Mouse (Mus musculus) intestine, embryonic 16.5 days (tissue): ENCODE data around the gene Cysrt1. TPM values are rescaled to one million over a fixed set of nuclear protein-coding genes. Genes with fewer than 3 reads are reported as not detected.
A peak's percentile ranks its signal among the peaks of the same experiment; 100 is the strongest.

Experiments
- ATAC-seq: fragments of 200-750 bp; cut with Nextera tagmentation; 2 replicates; pipeline ENCODE4 v1.8.0; 2017; ENCODE audit warnings: moderate TSS enrichment, moderate library complexity
- H3K27ac ChIP-seq: fragments of 300-500 bp; sonication (generic); 2 replicates; pipeline ENCODE4 v1.5.1; 2014; ENCODE audit warnings: mild to moderate bottlenecking, low read length
- H3K27me3 ChIP-seq: fragments of 300-500 bp; sonication (generic); replicated peaks from 2 replicates; pipeline ENCODE4 v1.6.1; 2014; ENCODE audit warnings: low read length, control low read depth, mixed read lengths; ENCODE audit not compliant: control insufficient read depth, insufficient read depth
- H3K36me3 ChIP-seq: fragments of 300-500 bp; sonication (generic); 2 replicates; pipeline ENCODE4 v1.6.1; 2014; ENCODE audit warnings: low read length, control low read depth; ENCODE audit not compliant: control insufficient read depth, insufficient read depth
- H3K4me1 ChIP-seq: fragments of 300-500 bp; sonication (generic); 2 replicates; pipeline ENCODE4 v1.6.1; 2014; ENCODE audit warnings: low read length, control low read depth, mixed read lengths; ENCODE audit not compliant: control insufficient read depth, insufficient read depth
- H3K4me2 ChIP-seq: fragments of 300-500 bp; sonication (generic); 2 replicates; pipeline ENCODE4 v1.6.1; 2014; ENCODE audit warnings: low read depth, low read length, control low read depth
- H3K4me3 ChIP-seq: fragments of 300-500 bp; sonication (generic); 2 replicates; pipeline ENCODE4 v1.5.1; 2014; ENCODE audit warnings: mild to moderate bottlenecking, low read length
- H3K9ac ChIP-seq: fragments of 300-500 bp; sonication (generic); 2 replicates; pipeline ENCODE4 v1.6.1; 2014; ENCODE audit warnings: low read depth, low read length
- H3K9me3 ChIP-seq: fragments of 300-500 bp; sonication (generic); 2 replicates; pipeline ENCODE4 v1.6.1; 2016; ENCODE audit warnings: low read length, control low read depth; ENCODE audit not compliant: control insufficient read depth
- WGBS: fragments of 180-500 bp; shearing (Covaris S2); extraction: QIAGEN DNeasy Blood & Tissue Kit; methylation state at CpG from one replicate; pipeline ENCODE4 v1.1.7; 2014; 5-methylcytosine and 5-hydroxymethylcytosine counted together
- polyA plus RNA-seq: library from polyadenylated mRNA; unstranded; fragments of >200 nt; fragmentation: Nextera tagmentation; extraction: Ambion mirVana; gene quantifications from 2 replicates; pipeline ENCODE4 v1.2.1, GENCODE M21; 2015

Cysrt1 gene
- polyA plus RNA-seq, 1 experiment from 2014 or later: 3.3 TPM

- Histone ChIP-seq H3K4me3 (no peak overlapping the region), H3K4me1 (peaks cover 14% of the 10 kb centered on the region), H3K27me3 (no peaks in the 10 kb centered on the region), H3K4me2 (no peak overlapping the region), H3K27ac (no peak overlapping the region), H3K36me3 (peaks cover 19% of the 10 kb centered on the region), H3K9me3 (no peaks in the 10 kb centered on the region), H3K9ac (no peak overlapping the region)
- no peak for ATAC-seq
- WGBS: 77% methylated on average over 1 of the region's 1 CpGs
These were observed 34.7 kb downstream of the Cysrt1 start for GRCm38 (mm10) chr2:25207593-25207992.

- H3K27me3 ChIP-seq: no peaks in the 10 kb centered on the region
- H3K4me2 ChIP-seq: no peak overlapping the region
- H3K9ac ChIP-seq: no peak overlapping the region
- H3K9me3 ChIP-seq: no peaks in the 10 kb centered on the region
- 64% methylated on average over 4 of the region's 4 CpGs for WGBS
- H3K27ac ChIP-seq: no peak overlapping the region
- H3K4me3 ChIP-seq: no peak overlapping the region
- 0 out of 2 replicates have a peak, but pooled peaks have one; percentile 13 for ATAC-seq
- peaks cover 19% of the 10 kb centered on the region for H3K36me3 ChIP-seq
- H3K4me1 ChIP-seq: 0 out of 2 replicates have a peak, but pooled peaks cover 4% of the 10 kb centered on the region
These were observed 38.5 kb downstream of the Cysrt1 start for GRCm38 (mm10) chr2:25203631-25204214.

DNA sequence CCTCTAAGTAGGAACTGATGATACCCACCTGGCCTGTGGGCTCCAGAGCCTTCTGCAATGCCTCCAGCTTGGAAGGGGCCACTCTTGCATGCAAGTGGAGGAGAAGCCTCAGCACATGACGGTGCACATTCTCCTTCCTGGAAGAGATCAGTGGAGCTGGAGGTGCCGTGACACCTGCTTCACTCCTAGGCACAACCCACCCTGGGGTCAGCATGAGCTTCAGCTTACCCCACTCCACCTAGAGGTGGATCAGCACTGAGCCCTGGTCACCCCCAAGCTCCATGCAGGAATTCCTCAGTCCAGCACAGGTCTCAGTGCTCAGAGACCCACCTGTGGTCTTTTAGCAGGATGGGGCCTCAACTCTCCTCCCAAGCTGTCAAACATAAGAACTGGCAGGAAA is 41.6 kb downstream of the Cysrt1 start:
- WGBS: 89% methylated on average over 2 of the region's 2 CpGs
- ATAC-seq: no peak
- H3K9me3 ChIP-seq: no peaks in the 10 kb centered on the region
- H3K9ac ChIP-seq: no peak overlapping the region
- no peaks in the 10 kb centered on the region for H3K27me3 ChIP-seq
- peaks cover 16% of the 10 kb centered on the region; the same call in 1 of the 2 replicates for H3K4me1 ChIP-seq
- no peak overlapping the region for H3K4me3 ChIP-seq
- no peak overlapping the region for H3K27ac ChIP-seq
- H3K36me3 ChIP-seq: peaks cover 11% of the 10 kb centered on the region
- H3K4me2 ChIP-seq: no peak overlapping the region

GRCm38 (mm10) chr2:25197946-25198345 is 44.3 kb downstream of the Cysrt1 start:
- Histone ChIP-seq H3K4me2 (no peak overlapping the region), H3K4me1 (peaks cover 32% of the 10 kb centered on the region), H3K9me3 (no peaks in the 10 kb centered on the region), H3K9ac (peak overlapping the region; percentile 26), H3K27ac (peak overlapping the region; percentile 86), H3K36me3 (peaks cover 3% of the 10 kb centered on the region), H3K27me3 (no peaks in the 10 kb centered on the region), H3K4me3 (no peak overlapping the region)
- ATAC-seq: no peak

- no peaks in the 10 kb centered on the region; the same call in 1 of the 2 replicates for H3K36me3 ChIP-seq
- 0 out of 2 replicates have a peak, but pooled peaks have one; percentile 9 for ATAC-seq
- H3K27me3 ChIP-seq: no peaks in the 10 kb centered on the region
- no peaks in the 10 kb centered on the region for H3K9me3 ChIP-seq
- peak overlapping the region; percentile 76 for H3K4me2 ChIP-seq
- peak overlapping the region; percentile 68 for H3K9ac ChIP-seq
- H3K4me3 ChIP-seq: peak overlapping the region; percentile 54; the same call in 1 of the 2 replicates
- WGBS: 33% methylated on average over 2 of the region's 2 CpGs
- peaks cover 32% of the 10 kb centered on the region for H3K4me1 ChIP-seq
- peak overlapping the region; percentile 86 for H3K27ac ChIP-seq
These were observed 45.1 kb downstream of the Cysrt1 start for GRCm38 (mm10) chr2:25197191-25197590.

- 8% methylated on average over 8 of the region's 8 CpGs for WGBS
- Histone ChIP-seq H3K4me1 (peaks cover 32% of the 10 kb centered on the region), H3K4me3 (peak within 1 kb of the TSS; percentile 54), H3K9ac (peak within 1 kb of the TSS; percentile 68), H3K27ac (peak within 1 kb of the TSS; percentile 86), H3K4me2 (peak within 1 kb of the TSS; percentile 76), H3K27me3 (no peaks in the 10 kb centered on the region), H3K36me3 (no peaks in the 10 kb centered on the region; the same call in 1 of the 2 replicates), H3K9me3 (no peaks in the 10 kb centered on the region)
- ATAC-seq: peak; percentile 82
These were observed 45.9 kb downstream of the Cysrt1 start, which contains the start of gene Tor4a for GRCm38 (mm10) chr2:25196172-25196954. Gene Tor4a (minus strand): TSS chr2:25196886.

- Histone ChIP-seq H3K4me3 (peak overlapping the region; percentile 54), H3K27ac (peak overlapping the region; percentile 86), H3K9ac (peak overlapping the region; percentile 68), H3K36me3 (no peaks in the 10 kb centered on the region; the same call in 1 of the 2 replicates), H3K4me1 (peaks cover 32% of the 10 kb centered on the region), H3K9me3 (no peaks in the 10 kb centered on the region), H3K4me2 (peak overlapping the region; percentile 76), H3K27me3 (no peaks in the 10 kb centered on the region)
- peak; percentile 64 for ATAC-seq
- 15% methylated on average over 55 of the region's 55 CpGs for WGBS
These were observed 46.8 kb downstream of the Cysrt1 start for GRCm38 (mm10) chr2:25195211-25196156.

GRCm38 (mm10) chr2:25194486-25195171 is 47.6 kb downstream of the Cysrt1 start:
- no peak for ATAC-seq
- Histone ChIP-seq H3K4me3 (peak overlapping the region; percentile 54), H3K27ac (peak overlapping the region; percentile 86), H3K9me3 (no peaks in the 10 kb centered on the region), H3K4me1 (peaks cover 32% of the 10 kb centered on the region), H3K9ac (peak overlapping the region; percentile 68), H3K36me3 (no peaks in the 10 kb centered on the region; the same call in 1 of the 2 replicates), H3K27me3 (no peaks in the 10 kb centered on the region), H3K4me2 (peak overlapping the region; percentile 76)
- WGBS: 80% methylated on average over 17 of the region's 17 CpGs
